Mouse (Mus musculus) CH12.LX (cell line): ENCODE data around the gene Fam166a. TPM values are rescaled to one million over a fixed set of nuclear protein-coding genes. Genes with fewer than 3 reads are reported as not detected.

Experiments used
- DNase-seq: peaks from one replicate; pipeline ENCODE4 v3.0.0-alpha.2; 2013; ENCODE audit errors: extremely low read depth
- H3K27ac ChIP-seq: 2 replicates; pipeline ENCODE4 v1.5.1; 2012; ENCODE audit warnings: low read depth, mild to moderate bottlenecking, control low read depth, moderate library complexity; ENCODE audit not compliant: insufficient read depth
- H3K27me3 ChIP-seq: replicated peaks from 2 replicates; pipeline ENCODE3; 2012; ENCODE audit warnings: inconsistent platforms
- H3K36me3 ChIP-seq, 2 experiments: replicated peaks in 1 of 2; 2 replicates each; pipeline versions ENCODE3 to v1.6.1; 2012; ENCODE audit warnings: inconsistent platforms in 1 of 2, low read length in 1 of 2, mild to moderate bottlenecking in 1 of 2, mixed read lengths in 1 of 2, moderate library complexity in 1 of 2; ENCODE audit not compliant: control insufficient read depth in 1 of 2, insufficient read depth in 1 of 2
- H3K4me1 ChIP-seq, 2 experiments: 2 replicates each; pipeline ENCODE4 v1.6.1; 2012; ENCODE audit warnings: inconsistent platforms in 1 of 2, moderate library complexity in 1 of 2; ENCODE audit not compliant: insufficient read depth in 2 of 2, control insufficient read depth in 1 of 2
- H3K4me2 ChIP-seq: 2 replicates; pipeline ENCODE4 v1.6.1; 2012; ENCODE audit warnings: low read depth, mild to moderate bottlenecking, control low read depth; ENCODE audit not compliant: poor library complexity, insufficient read depth, severe bottlenecking
- H3K4me3 ChIP-seq, 3 experiments: fragments of 150-350 bp in 1 of 3; sonication (generic) in 1 of 3; replicated peaks in 1 of 3; 2 replicates each; pipeline versions ENCODE3 to v1.5.1; 2011 to 2012; ENCODE audit warnings: low read depth in 2 of 3, low read length in 2 of 3, mild to moderate bottlenecking in 2 of 3, moderate library complexity in 2 of 3, control low read depth in 1 of 3, improper control_type of control experiment in 1 of 3, inconsistent platforms in 1 of 3, mixed read lengths in 1 of 3; ENCODE audit not compliant: poor library complexity in 1 of 3
- H3K79me2 ChIP-seq: replicated peaks from 2 replicates; pipeline ENCODE4 v1.6.1; 2012; ENCODE audit warnings: mild to moderate bottlenecking, moderate library complexity; ENCODE audit not compliant: control insufficient read depth, poor library complexity, insufficient read depth, severe bottlenecking; ENCODE audit errors: extremely low read depth
- H3K9ac ChIP-seq: 2 replicates; pipeline ENCODE4 v1.6.1; 2012; ENCODE audit warnings: low read depth, mild to moderate bottlenecking, control low read depth, moderate library complexity; ENCODE audit not compliant: insufficient read depth
- H3K9me3 ChIP-seq: replicated peaks from 2 replicates; pipeline ENCODE3; 2012; ENCODE audit warnings: low read length, inconsistent platforms, mixed read lengths
- BHLHE40 ChIP-seq: IDR thresholded peaks from 2 replicates; pipeline ENCODE4 v1.6.1; 2011; ENCODE audit warnings: mild to moderate bottlenecking, low read depth, low read length, improper control_type of control experiment
- CHD2 ChIP-seq: IDR thresholded peaks from 2 replicates; pipeline ENCODE4 v1.6.1; 2011; ENCODE audit warnings: low read length, improper control_type of control experiment
- CTCF ChIP-seq, 2 experiments: IDR thresholded peaks in 1 of 2; conservative IDR thresholded peaks in 1 of 2; 2 replicates each; pipeline ENCODE4 v1.5.1; 2011 to 2012; ENCODE audit warnings: low read depth in 2 of 2, low read length in 2 of 2, improper control_type of control experiment in 1 of 2, inconsistent platforms in 1 of 2, mild to moderate bottlenecking in 1 of 2, moderate library complexity in 1 of 2
- ELF1 ChIP-seq: IDR thresholded peaks from 2 replicates; pipeline ENCODE4 v1.6.1; 2014; ENCODE audit warnings: low read depth, mild to moderate bottlenecking, inconsistent platforms, low read length, improper control_type of control experiment
- GABPA ChIP-seq: IDR thresholded peaks from 2 replicates; pipeline ENCODE4 v1.6.1; 2012; ENCODE audit warnings: low read depth, low read length, improper control_type of control experiment, inconsistent platforms; ENCODE audit not compliant: insufficient replicate concordance
- HCFC1 ChIP-seq: IDR thresholded peaks from 2 replicates; pipeline ENCODE4 v1.6.1; 2012; ENCODE audit warnings: low read depth, mild to moderate bottlenecking, inconsistent platforms, low read length, improper control_type of control experiment
- IRF4 ChIP-seq: IDR thresholded peaks from 2 replicates; pipeline ENCODE4 v1.6.1; 2014; ENCODE audit warnings: low read depth, mild to moderate bottlenecking, inconsistent platforms, low read length, improper control_type of control experiment
- JUN ChIP-seq: IDR thresholded peaks from 2 replicates; pipeline ENCODE4 v1.6.1; 2011; ENCODE audit warnings: low read depth, mild to moderate bottlenecking, low read length, improper control_type of control experiment, moderate library complexity; ENCODE audit not compliant: insufficient read depth
- MAFK ChIP-seq: IDR thresholded peaks from 2 replicates; pipeline ENCODE4 v1.6.1; 2011; ENCODE audit warnings: low read length, improper control_type of control experiment; ENCODE audit not compliant: insufficient replicate concordance
- MAX ChIP-seq: IDR thresholded peaks from 2 replicates; pipeline ENCODE4 v1.6.1; 2011; ENCODE audit warnings: low read length, improper control_type of control experiment
- MAZ ChIP-seq: IDR thresholded peaks from 2 replicates; pipeline ENCODE4 v1.6.1; 2012; ENCODE audit warnings: low read depth, mild to moderate bottlenecking, inconsistent platforms, low read length, improper control_type of control experiment, moderate library complexity
- MEF2A ChIP-seq: IDR thresholded peaks from 2 replicates; pipeline ENCODE4 v1.6.1; 2014; ENCODE audit warnings: low read depth, mild to moderate bottlenecking, inconsistent platforms, low read length, improper control_type of control experiment, borderline replicate concordance
- MXI1 ChIP-seq: IDR thresholded peaks from 2 replicates; pipeline ENCODE4 v1.6.1; 2011; ENCODE audit warnings: mild to moderate bottlenecking, low read depth, low read length, improper control_type of control experiment
- MYC ChIP-seq: IDR thresholded peaks from 2 replicates; pipeline ENCODE4 v1.6.1; 2011; ENCODE audit warnings: low read depth, mild to moderate bottlenecking, improper control_type of control experiment, low read length
- NELFE ChIP-seq: IDR thresholded peaks from 2 replicates; pipeline ENCODE4 v1.6.1; 2011; ENCODE audit warnings: low read depth, low read length, improper control_type of control experiment
- PAX5 ChIP-seq: IDR thresholded peaks from 2 replicates; pipeline ENCODE4 v1.6.1; 2012; ENCODE audit warnings: low read length, inconsistent platforms, mixed read lengths
- POLR2A ChIP-seq: IDR thresholded peaks from 2 replicates; pipeline ENCODE4 v1.6.1; 2011; ENCODE audit warnings: low read depth, mild to moderate bottlenecking, improper control_type of control experiment, low read length
- RCOR1 ChIP-seq: conservative IDR thresholded peaks from 2 replicates; pipeline ENCODE4 v1.6.1; 2012; ENCODE audit warnings: low read depth, mild to moderate bottlenecking, inconsistent platforms, low read length, improper control_type of control experiment
- SIN3A ChIP-seq: IDR thresholded peaks from 2 replicates; pipeline ENCODE4 v1.6.1; 2012; ENCODE audit warnings: low read length, improper control_type of control experiment, inconsistent platforms
- SMC3 ChIP-seq: IDR thresholded peaks from 2 replicates; pipeline ENCODE4 v1.6.1; 2011; ENCODE audit warnings: low read depth, low read length, improper control_type of control experiment
- TBP ChIP-seq: conservative IDR thresholded peaks from 2 replicates; pipeline ENCODE4 v1.6.1; 2011; ENCODE audit warnings: low read depth, low read length, improper control_type of control experiment
- UBTF ChIP-seq: IDR thresholded peaks from 2 replicates; pipeline ENCODE4 v1.6.1; 2012; ENCODE audit warnings: low read depth, mild to moderate bottlenecking, inconsistent platforms, low read length, improper control_type of control experiment, moderate library complexity
- USF2 ChIP-seq: conservative IDR thresholded peaks from 2 replicates; pipeline ENCODE4 v1.6.1; 2011; ENCODE audit warnings: low read depth, low read length, improper control_type of control experiment
- ZKSCAN1 ChIP-seq: IDR thresholded peaks from 2 replicates; pipeline ENCODE4 v1.6.1; 2012; ENCODE audit warnings: low read depth, inconsistent platforms, low read length, improper control_type of control experiment, borderline replicate concordance
- ZMIZ1 ChIP-seq: IDR thresholded peaks from 2 replicates; pipeline ENCODE4 v1.6.1; 2012; ENCODE audit warnings: low read depth, mild to moderate bottlenecking, inconsistent platforms, low read length, improper control_type of control experiment
- dilution Hi-C: fragments of 300-500 bp; cut with MboI; formaldehyde crosslinking; loops from 2 replicates; pipeline ENCODE4 v1.14.3; 2020; ENCODE audit warnings: low sequenced_read_pairs; ENCODE audit not compliant: extremely low pct_unique_long_range_greater_than_20kb, extremely low pct_ligation_motif_present
- in situ Hi-C: fragments of 300-500 bp; cut with MboI; formaldehyde crosslinking; loops from 3 replicates; pipeline ENCODE4 v1.14.3; 2019; ENCODE audit warnings: low sequenced_read_pairs, low pct_ligation_motif_present, low pct_unique_long_range_greater_than_20kb, mixed read lengths
- polyA plus RNA-seq: library from polyadenylated mRNA; unstranded; fragments of >175 nt; gene quantifications from 2 replicates; pipeline ENCODE4 v1.2.1, GENCODE M21; 2012; ENCODE audit warnings: low read depth; ENCODE audit not compliant: insufficient read length
- total RNA-seq, 2 experiments: library from RNA; depleted of rRNA; stranded (reverse); fragments of 300-350 nt in 1 of 2; fragments of >200 nt in 1 of 2; gene quantifications; 2 replicates each; pipeline ENCODE4 v1.2.3; 2012 to 2014

Gene Fam166a
- total and polyA plus RNA-seq, 3 experiments = 0.38 to 23.4 TPM; not detected in 1

- Histone ChIP-seq H3K79me2 (peaks cover 5% of the 10 kb centered on the region; the same call in 1 of the 2 replicates), H3K4me1 (peaks cover 23 to 52% of the 10 kb centered on the region in 2 experiments), H3K27me3 (no peaks in the 10 kb centered on the region), H3K4me3 (peak overlapping the region; percentile 80 to 86 (median 83)), H3K36me3 (peaks cover 0 to 9% of the 10 kb centered on the region in 2 experiments), H3K9ac (peak overlapping the region; percentile 72), H3K9me3 (no peaks in the 10 kb centered on the region), H3K4me2 (peak overlapping the region; percentile 48), H3K27ac (0 out of 2 replicates have a peak overlapping the region, but pooled peaks have one; percentile 8)
- dilution Hi-C loops = no loop called here
- DNase-seq = no peak
- in situ Hi-C loops = no loop called here
- TF ChIP-seq UBTF (peak; percentile 77; the same call in 1 of the 2 replicates), PAX5 (no peak), POLR2A (no peak), SIN3A (no peak; the same call in 1 of the 2 replicates), SMC3 (no peak), MXI1 (0 out of 2 replicates have a peak, but pooled peaks have one; percentile 16), BHLHE40 (peak; percentile 53), MEF2A (no peak), ELF1 (peak; percentile 37), MAFK (no peak), NELFE (peak; percentile 4; the same call in 1 of the 2 replicates), MAZ (no peak), MYC (no peak), JUN (no peak), IRF4 (no peak), CTCF (conservative IDR thresholded peaks at IDR 0.05 in 1 of 2, IDR thresholded peaks at IDR 0.05 in 1 of 2; ENCODE audit: low read depth in 2 of 2, low read length in 2 of 2) (no peak)
Observed at GRCm38 (mm10) chr2:25262795-25263622, 44.5 kb downstream of the Fam166a start.

GRCm38 (mm10) chr2:25263623-25264285, 45.2 kb downstream of the Fam166a start:
- in situ Hi-C loops = no loop called here
- Histone ChIP-seq H3K4me1 (peaks cover 23 to 60% of the 10 kb centered on the region in 2 experiments), H3K9ac (peak overlapping the region; percentile 72; the same call in 1 of the 2 replicates), H3K36me3 (peaks cover 0 to 16% of the 10 kb centered on the region in 2 experiments), H3K79me2 (peaks cover 5% of the 10 kb centered on the region; the same call in 1 of the 2 replicates), H3K9me3 (no peaks in the 10 kb centered on the region), H3K4me2 (peak overlapping the region; percentile 48), H3K4me3 (peak overlapping the region; percentile 80 to 86 (median 83)), H3K27ac (no peak overlapping the region), H3K27me3 (no peaks in the 10 kb centered on the region)
- TF ChIP-seq NELFE (no peak), UBTF (no peak), GABPA (no peak), SIN3A (no peak), USF2 (no peak), MEF2A (no peak), MXI1 (no peak), MAX (no peak), ZMIZ1 (no peak), CHD2 (no peak), TBP (no peak), HCFC1 (no peak), CTCF (conservative IDR thresholded peaks at IDR 0.05 in 1 of 2, IDR thresholded peaks at IDR 0.05 in 1 of 2; ENCODE audit: low read depth in 2 of 2, low read length in 2 of 2) (no peak), ZKSCAN1 (no peak), MYC (no peak), RCOR1 (no peak), IRF4 (no peak)
- dilution Hi-C loops = no loop called here
- no peak for DNase-seq
